Mouse (Mus musculus) forebrain, postnatal 0 days (tissue): Measurements from ENCODE around the gene Grk5. TPM values are rescaled to one million over a fixed set of nuclear protein-coding genes. Genes with fewer than 3 reads are reported as not detected.

ENCODE experiments used
- ATAC-seq: fragments of 200-750 bp; cut with Nextera tagmentation; 2 replicates; pipeline ENCODE4 v1.8.0; 2017; ENCODE audit warnings: mild to moderate bottlenecking, moderate library complexity
- DNase-seq: peaks from one replicate; pipeline ENCODE4 v3.0.0-alpha.2; 2015
- H3K27ac ChIP-seq: fragments of 300-500 bp; sonication (generic); 2 replicates; pipeline ENCODE4 v1.5.1; 2014; ENCODE audit warnings: low read depth, mild to moderate bottlenecking, antibody characterized with exemption, low read length, moderate library complexity, mixed read lengths
- H3K27me3 ChIP-seq: fragments of 300-500 bp; sonication (generic); 2 replicates; pipeline ENCODE4 v1.6.1; 2014; ENCODE audit warnings: mild to moderate bottlenecking, low read length, mixed read lengths; ENCODE audit not compliant: insufficient read depth
- H3K36me3 ChIP-seq: fragments of 300-500 bp; sonication (generic); 2 replicates; pipeline ENCODE4 v1.6.1; 2014; ENCODE audit warnings: mild to moderate bottlenecking, moderate library complexity; ENCODE audit not compliant: insufficient read depth
- H3K4me1 ChIP-seq: fragments of 300-500 bp; sonication (generic); 2 replicates; pipeline ENCODE4 v1.6.1; 2014; ENCODE audit warnings: antibody characterized with exemption; ENCODE audit not compliant: insufficient read depth
- H3K4me2 ChIP-seq: fragments of 300-500 bp; sonication (generic); 2 replicates; pipeline ENCODE4 v1.6.1; 2014; ENCODE audit warnings: low read depth, mild to moderate bottlenecking, moderate library complexity
- H3K4me3 ChIP-seq: fragments of 300-500 bp; sonication (generic); 2 replicates; pipeline ENCODE4 v1.5.1; 2014; ENCODE audit warnings: low read depth, low read length, mixed read lengths
- H3K9ac ChIP-seq: fragments of 300-500 bp; sonication (generic); 2 replicates; pipeline ENCODE4 v1.6.1; 2014; ENCODE audit warnings: mild to moderate bottlenecking
- H3K9me3 ChIP-seq: fragments of 300-500 bp; sonication (generic); 2 replicates; pipeline ENCODE4 v1.6.1; 2016; ENCODE audit warnings: low read length
- CTCF ChIP-seq: sonication (generic); IDR thresholded peaks from 2 replicates; pipeline ENCODE4 v1.5.1; 2016; ENCODE audit warnings: antibody characterized with exemption, control low read depth, low read depth
- WGBS: fragments of 180-500 bp; shearing (Covaris S2); extraction: QIAGEN DNeasy Blood & Tissue Kit; methylation state at CpG from one replicate; pipeline ENCODE4 v1.1.7; 2014; 5-methylcytosine and 5-hydroxymethylcytosine counted together
- polyA plus RNA-seq: library from polyadenylated mRNA; unstranded; fragments of >200 nt; fragmentation: Nextera tagmentation; extraction: Ambion mirVana; gene quantifications from 2 replicates; pipeline ENCODE4 v1.2.1, GENCODE M21; 2015
- total RNA-seq: library from RNA; depleted of rRNA; stranded (reverse); fragments of >200 nt; gene quantifications from 2 replicates; pipeline ENCODE4 v1.2.3, GENCODE M21; 2014

Grk5 gene
- total and polyA plus RNA-seq, 2 experiments from 2014 or later, result 1.3 to 10.4 TPM

DNA sequence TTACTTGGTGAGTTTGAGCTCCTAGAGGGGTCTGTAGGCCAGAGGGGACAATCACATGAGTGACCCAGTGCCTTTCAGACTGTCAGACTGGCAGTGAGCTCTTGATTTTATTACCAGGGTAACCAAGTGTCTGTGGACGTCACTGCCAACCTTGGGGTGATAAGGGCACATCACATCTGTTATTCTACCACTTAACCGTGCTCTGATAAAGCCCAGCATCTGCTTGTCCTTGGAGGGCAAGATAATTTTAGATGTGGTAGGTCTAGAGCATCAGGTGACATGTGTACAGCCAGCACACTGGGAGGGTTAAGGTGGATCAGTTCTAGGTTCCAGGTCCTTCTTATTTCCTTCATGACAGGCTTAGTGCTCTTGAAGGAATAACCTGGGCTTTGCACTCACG, 104.7 kb downstream of the Grk5 start:
- ATAC-seq (no peak), DNase-seq (no peak)
- H3K36me3 ChIP-seq, result no peaks in the 10 kb centered on the region
- H3K27me3 ChIP-seq, result no peaks in the 10 kb centered on the region
- no peak for TF ChIP-seq CTCF
- H3K4me3 ChIP-seq, result no peak overlapping the region
- H3K4me2 ChIP-seq, result no peak overlapping the region
- H3K9me3 ChIP-seq, result no peaks in the 10 kb centered on the region
- H3K9ac ChIP-seq, result no peak overlapping the region
- H3K4me1 ChIP-seq, result no peaks in the 10 kb centered on the region
- no peak overlapping the region for H3K27ac ChIP-seq
- WGBS, result 82% methylated on average over 3 of the region's 3 CpGs

DNA sequence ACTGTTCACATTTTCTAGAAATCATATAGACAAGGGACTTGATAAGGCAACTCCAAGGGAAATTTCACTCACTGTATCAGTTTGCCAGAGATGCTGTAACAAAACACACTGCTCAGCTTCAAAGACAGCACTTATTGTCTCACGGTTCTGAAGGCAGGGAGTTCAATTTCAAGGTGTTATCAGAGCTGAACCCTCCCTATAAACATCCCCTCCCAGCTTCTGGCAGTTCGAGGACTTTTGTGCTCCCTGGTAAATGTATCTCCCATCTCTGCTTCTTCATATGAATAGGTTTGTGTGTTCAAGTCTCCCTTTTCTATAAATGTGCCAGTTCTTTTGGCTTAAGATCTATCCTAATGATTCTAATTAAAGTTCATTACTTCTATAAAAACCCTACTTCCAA, 105.3 kb downstream of the Grk5 start:
- no peak overlapping the region for H3K9ac ChIP-seq
- no peaks in the 10 kb centered on the region for H3K9me3 ChIP-seq
- H3K27me3 ChIP-seq, result no peaks in the 10 kb centered on the region
- H3K36me3 ChIP-seq, result no peaks in the 10 kb centered on the region
- H3K4me2 ChIP-seq, result no peak overlapping the region
- H3K27ac ChIP-seq, result no peak overlapping the region
- no peak for DNase-seq
- WGBS, result 83% methylated on average over 2 of the region's 2 CpGs
- ATAC-seq, result no peak
- no peaks in the 10 kb centered on the region for H3K4me1 ChIP-seq
- TF ChIP-seq CTCF, result no peak
- no peak overlapping the region for H3K4me3 ChIP-seq

DNA sequence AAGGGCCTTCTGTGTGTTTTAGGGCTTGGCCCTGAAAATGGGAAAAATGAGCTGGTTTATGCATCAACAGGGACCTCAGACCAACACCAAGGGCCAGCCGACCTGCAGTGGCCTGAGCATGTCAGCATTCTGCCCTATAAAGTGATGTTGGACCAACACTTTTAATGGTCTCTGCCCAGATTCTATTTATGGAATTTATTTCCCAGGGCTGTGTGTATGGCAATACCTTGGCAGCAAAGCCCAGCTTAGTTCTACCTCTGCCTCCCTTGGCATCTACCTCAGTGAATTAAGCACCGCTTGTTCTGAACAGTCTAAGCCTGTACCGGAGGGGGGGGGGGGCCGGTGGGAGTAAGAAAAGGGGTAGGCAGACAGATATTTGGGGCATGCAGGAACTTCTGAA, 108.2 kb downstream of the Grk5 start:
- H3K4me3 ChIP-seq, result no peak overlapping the region
- H3K4me2 ChIP-seq, result no peak overlapping the region
- TF ChIP-seq CTCF, result no peak
- no peak overlapping the region for H3K9ac ChIP-seq
- DNase-seq (no peak), ATAC-seq (no peak)
- no peak overlapping the region for H3K27ac ChIP-seq
- no peaks in the 10 kb centered on the region for H3K36me3 ChIP-seq
- H3K4me1 ChIP-seq, result no peaks in the 10 kb centered on the region
- H3K9me3 ChIP-seq, result no peaks in the 10 kb centered on the region
- WGBS, result 84% methylated on average over 4 of the region's 4 CpGs
- H3K27me3 ChIP-seq, result no peaks in the 10 kb centered on the region

DNA sequence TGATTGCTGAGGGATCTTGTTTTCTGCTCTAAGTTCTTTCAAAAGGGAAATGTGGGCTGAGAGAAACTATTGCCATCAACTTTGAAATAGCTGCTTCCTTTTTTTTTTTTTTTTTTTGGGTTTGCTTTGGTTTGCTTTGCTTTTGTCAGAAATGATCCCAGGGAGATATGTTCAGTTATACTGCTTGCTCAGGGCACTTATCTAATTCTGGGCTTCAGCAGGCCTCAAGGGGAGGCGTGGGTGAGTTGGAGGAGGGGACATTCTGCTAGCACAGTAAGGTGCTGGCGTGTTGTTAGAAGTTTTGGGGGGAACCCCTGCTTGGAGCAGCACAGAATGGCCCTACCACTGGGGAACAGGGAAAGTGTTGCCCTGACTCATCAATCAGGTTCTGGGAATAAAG, 110.1 kb downstream of the Grk5 start:
- 72% methylated on average over 2 of the region's 2 CpGs for WGBS
- H3K9me3 ChIP-seq, result no peaks in the 10 kb centered on the region
- H3K4me2 ChIP-seq, result no peak overlapping the region
- H3K27ac ChIP-seq, result no peak overlapping the region
- H3K4me1 ChIP-seq, result no peaks in the 10 kb centered on the region
- no peak overlapping the region for H3K9ac ChIP-seq
- H3K36me3 ChIP-seq, result no peaks in the 10 kb centered on the region
- no peak overlapping the region for H3K4me3 ChIP-seq
- no peak for TF ChIP-seq CTCF
- ATAC-seq (no peak), DNase-seq (no peak)
- no peaks in the 10 kb centered on the region for H3K27me3 ChIP-seq

- Histone ChIP-seq H3K27ac (no peak overlapping the region), H3K9me3 (no peaks in the 10 kb centered on the region), H3K4me2 (no peak overlapping the region), H3K27me3 (no peaks in the 10 kb centered on the region), H3K36me3 (no peaks in the 10 kb centered on the region), H3K4me1 (no peaks in the 10 kb centered on the region), H3K4me3 (no peak overlapping the region), H3K9ac (no peak overlapping the region)
- 98% methylated on average over 2 of the region's 2 CpGs for WGBS
- no peak for TF ChIP-seq CTCF
- no peak for DNase-seq
- no peak for ATAC-seq
These were observed 111.4 kb downstream of the Grk5 start for GRCm38 (mm10) chr19:61000958-61001357.

DNA sequence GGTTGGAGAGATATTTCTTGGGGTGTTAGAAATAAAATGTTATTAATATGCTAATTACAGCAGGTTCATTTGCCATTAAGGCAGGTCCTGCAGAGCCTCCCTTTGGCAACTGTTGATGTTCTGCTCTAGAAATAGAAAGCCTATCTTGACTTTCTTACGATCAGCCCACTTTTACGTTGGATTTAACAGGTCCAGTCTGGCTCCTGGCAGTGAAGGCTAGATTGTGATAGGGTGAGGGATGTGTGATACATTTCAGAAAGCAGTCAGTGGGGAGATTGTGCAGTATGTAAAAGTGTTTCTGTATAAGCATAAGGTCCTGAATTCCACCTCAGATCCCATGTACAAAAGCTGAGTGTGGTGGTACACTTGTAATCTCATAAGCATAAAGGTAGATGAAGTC, 119.7 kb downstream of the Grk5 start:
- no peak overlapping the region for H3K27ac ChIP-seq
- H3K9ac ChIP-seq, result no peak overlapping the region
- WGBS, result 91% methylated on average over 2 of the region's 2 CpGs
- no peak for TF ChIP-seq CTCF
- ATAC-seq (no peak), DNase-seq (no peak)
- H3K4me1 ChIP-seq, result no peaks in the 10 kb centered on the region
- H3K4me3 ChIP-seq, result no peak overlapping the region
- no peaks in the 10 kb centered on the region for H3K27me3 ChIP-seq
- H3K36me3 ChIP-seq, result no peaks in the 10 kb centered on the region
- no peaks in the 10 kb centered on the region for H3K9me3 ChIP-seq
- no peak overlapping the region for H3K4me2 ChIP-seq

DNA sequence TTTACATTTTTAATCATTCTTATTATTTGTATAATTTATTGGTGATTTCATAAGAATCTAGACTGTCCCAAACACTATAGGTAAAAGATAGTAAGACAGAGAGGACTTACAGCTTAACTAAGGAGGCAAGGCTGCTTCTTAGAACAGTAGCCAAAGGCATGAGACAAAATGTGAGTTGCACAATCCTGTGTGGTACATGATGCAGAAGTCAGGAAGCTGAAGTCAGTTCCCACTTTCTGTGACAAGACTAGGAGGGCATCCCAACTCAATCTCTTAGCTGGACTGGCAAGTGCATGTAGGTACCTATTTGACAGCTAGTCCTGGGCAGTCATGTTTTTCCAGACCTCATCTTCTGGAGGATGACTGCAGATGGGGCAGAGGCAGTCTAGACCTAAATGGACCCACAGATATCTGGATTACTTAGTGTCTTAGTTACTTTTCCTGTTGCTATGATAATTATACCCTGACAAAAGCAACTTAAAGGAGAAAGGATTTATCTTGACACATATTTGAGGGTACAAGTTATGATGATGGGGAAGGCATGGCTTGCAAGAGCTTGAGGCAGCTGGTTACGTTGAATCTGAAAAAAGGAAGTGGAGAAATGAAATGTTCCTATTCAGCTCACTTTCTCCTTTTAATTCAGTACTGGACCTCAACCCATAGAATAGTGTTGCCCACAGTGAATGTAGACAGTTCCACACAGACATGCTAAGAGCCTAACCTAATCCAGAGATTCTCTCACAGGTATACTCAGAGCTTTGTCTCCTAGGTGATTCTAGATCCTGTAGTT, 128.1 kb downstream of the Grk5 start:
- Histone ChIP-seq H3K4me2 (no peak overlapping the region), H3K4me3 (no peak overlapping the region), H3K4me1 (no peaks in the 10 kb centered on the region), H3K9ac (no peak overlapping the region), H3K36me3 (no peaks in the 10 kb centered on the region), H3K27ac (no peak overlapping the region), H3K27me3 (no peaks in the 10 kb centered on the region), H3K9me3 (no peaks in the 10 kb centered on the region)
- no peak for ATAC-seq
- 88% methylated on average over 1 of the region's 1 CpGs for WGBS
- DNase-seq, result no peak
- TF ChIP-seq CTCF, result no peak
